Mouse (Mus musculus) embryonic facial prominence, embryonic 12.5 days (tissue): ENCODE results near the gene Gys1. TPM values are rescaled to one million over a fixed set of nuclear protein-coding genes. Genes with fewer than 3 reads are reported as not detected.
"Not testable (repeated sequence)": the region's sequence is repeated elsewhere in the genome, so short reads cannot be mapped to it uniquely, and the experiment has no call there.

Experiments
- ATAC-seq: fragments of 200-750 bp; cut with Nextera tagmentation; 2 replicates; pipeline ENCODE4 v1.8.0; 2017; ENCODE audit not compliant: insufficient number of reproducible peaks, insufficient read depth, low FRiP score, low TSS enrichment
- H3K27ac ChIP-seq: fragments of 300-500 bp; sonication (generic); 2 replicates; pipeline ENCODE4 v1.5.1; 2016; ENCODE audit warnings: mild to moderate bottlenecking
- H3K27me3 ChIP-seq: fragments of 300-500 bp; sonication (generic); 2 replicates; pipeline ENCODE4 v1.6.1; 2016; ENCODE audit warnings: mild to moderate bottlenecking, moderate library complexity
- H3K36me3 ChIP-seq: fragments of 300-500 bp; sonication (generic); 2 replicates; pipeline ENCODE4 v1.6.1; 2016; ENCODE audit warnings: mild to moderate bottlenecking
- H3K4me1 ChIP-seq: fragments of 300-500 bp; sonication (generic); 2 replicates; pipeline ENCODE4 v1.6.1; 2016
- H3K4me2 ChIP-seq: fragments of 300-500 bp; sonication (generic); replicated peaks from 2 replicates; pipeline ENCODE4 v1.6.1; 2016; ENCODE audit warnings: mild to moderate bottlenecking, moderate library complexity
- H3K4me3 ChIP-seq: fragments of 300-500 bp; sonication (generic); 2 replicates; pipeline ENCODE4 v1.5.1; 2016; ENCODE audit warnings: mild to moderate bottlenecking
- H3K9ac ChIP-seq: fragments of 300-500 bp; sonication (generic); 2 replicates; pipeline ENCODE4 v1.6.1; 2016; ENCODE audit warnings: mild to moderate bottlenecking, moderate library complexity
- H3K9me3 ChIP-seq: fragments of 300-500 bp; sonication (generic); 2 replicates; pipeline ENCODE4 v1.6.1; 2016; ENCODE audit warnings: mild to moderate bottlenecking, moderate library complexity
- WGBS: fragments of 180-500 bp; shearing (Covaris S2); methylation state at CpG from one replicate; pipeline ENCODE4 v1.1.7; 2016; 5-methylcytosine and 5-hydroxymethylcytosine counted together
- polyA plus RNA-seq: library from polyadenylated mRNA; unstranded; fragments of >200 nt; fragmentation: Nextera tagmentation; extraction: Ambion mirVana; gene quantifications from 2 replicates; pipeline ENCODE4 v1.2.1, GENCODE M21; 2016

Gene Gys1
- polyA plus RNA-seq: 43.2 and 45.4 TPM in 2 replicates

- WGBS: under 1% methylated on average over 45 of the region's 45 CpGs
- H3K36me3 ChIP-seq: peaks cover 27% of the 10 kb centered on the region
- H3K4me1 ChIP-seq: peaks cover 43% of the 10 kb centered on the region
- no peaks in the 10 kb centered on the region for H3K27me3 ChIP-seq
- peak; percentile 96 for ATAC-seq
- peak within 1 kb of the TSS; percentile 89 for H3K9ac ChIP-seq
- H3K27ac ChIP-seq: peak within 1 kb of the TSS; percentile 90
- H3K4me3 ChIP-seq: peak within 1 kb of the TSS; percentile 95
- no peaks in the 10 kb centered on the region for H3K9me3 ChIP-seq
- peak within 1 kb of the TSS; percentile 97 for H3K4me2 ChIP-seq
Observed at GRCm38 (mm10) chr7:45434203-45435015, at the start of gene Gys1. Gys1 (plus strand) TSS chr7:45434844.

GRCm38 (mm10) chr7:45386077-45386476 lies 48.6 kb upstream of the Gys1 start:
- peaks cover 93% of the 10 kb centered on the region for H3K36me3 ChIP-seq
- no peak overlapping the region for H3K4me2 ChIP-seq
- no peak for ATAC-seq

GRCm38 (mm10) chr7:45395129-45395541 lies 39.5 kb upstream of the Gys1 start:
- ATAC-seq: peak; percentile 72
- H3K4me2 ChIP-seq: peak overlapping the region; percentile 99
- WGBS: under 1% methylated on average over 20 of the region's 20 CpGs
- H3K4me3 ChIP-seq: peak overlapping the region; percentile 82
- H3K27me3 ChIP-seq: no peaks in the 10 kb centered on the region
- H3K36me3 ChIP-seq: peaks cover 22% of the 10 kb centered on the region
- peak overlapping the region; percentile 93 for H3K9ac ChIP-seq
- H3K27ac ChIP-seq: peak overlapping the region; percentile 99
- no peaks in the 10 kb centered on the region for H3K9me3 ChIP-seq
- peaks cover 17% of the 10 kb centered on the region for H3K4me1 ChIP-seq

More at GRCm38 (mm10) chr7:45386077-45386476, 48.6 kb upstream of the Gys1 start:
- Histone ChIP-seq H3K27ac (no peak overlapping the region), H3K9me3 (no peaks in the 10 kb centered on the region), H3K9ac (no peak overlapping the region), H3K4me3 (no peak overlapping the region), H3K27me3 (no peaks in the 10 kb centered on the region), H3K4me1 (no peaks in the 10 kb centered on the region)
- 75% methylated on average over 3 of the region's 3 CpGs for WGBS

- H3K9me3 ChIP-seq: no peaks in the 10 kb centered on the region
- H3K27me3 ChIP-seq: no peaks in the 10 kb centered on the region
- peaks cover 17% of the 10 kb centered on the region for H3K4me1 ChIP-seq
- H3K9ac ChIP-seq: peak within 1 kb of the TSS; percentile 93
- peak within 1 kb of the TSS; percentile 99 for H3K4me2 ChIP-seq
- peaks cover 16% of the 10 kb centered on the region for H3K36me3 ChIP-seq
- ATAC-seq: peak; percentile 95
- peak within 1 kb of the TSS; percentile 99 for H3K27ac ChIP-seq
- under 1% methylated on average over 60 of the region's 60 CpGs for WGBS
- peak within 1 kb of the TSS; percentile 82 for H3K4me3 ChIP-seq
Observed at GRCm38 (mm10) chr7:45395578-45396336, 38.9 kb upstream of the Gys1 start, which contains the start of gene Snrnp70. Snrnp70 (minus strand) TSS chr7:45395742.

- not testable (repeated sequence) for ATAC-seq, H3K9ac ChIP-seq, H3K9me3 ChIP-seq, H3K27me3 ChIP-seq
- H3K4me1 ChIP-seq: peaks cover 17% of the 10 kb centered on the region
- WGBS: 9% methylated on average over 3 of the region's 3 CpGs
- H3K4me2 ChIP-seq: peak overlapping the region; percentile 99
- peaks cover 12% of the 10 kb centered on the region for H3K36me3 ChIP-seq
- H3K4me3 ChIP-seq: peak overlapping the region; percentile 82
- H3K27ac ChIP-seq: peak overlapping the region; percentile 99; the same call in 1 of the 2 replicates
Observed at GRCm38 (mm10) chr7:45396337-45396775, 38.3 kb upstream of the Gys1 start.

- H3K9ac ChIP-seq: no peak overlapping the region
- peaks cover 8% of the 10 kb centered on the region for H3K36me3 ChIP-seq
- H3K4me2 ChIP-seq: no peak overlapping the region
- peaks cover 17% of the 10 kb centered on the region for H3K4me1 ChIP-seq
- no peak overlapping the region for H3K27ac ChIP-seq
- H3K9me3 ChIP-seq: no peaks in the 10 kb centered on the region
- no peak for ATAC-seq
- 80% methylated on average over 2 of the region's 2 CpGs for WGBS
- no peak overlapping the region for H3K4me3 ChIP-seq
- H3K27me3 ChIP-seq: no peaks in the 10 kb centered on the region
Observed at GRCm38 (mm10) chr7:45396787-45397186, 37.9 kb upstream of the Gys1 start.

GRCm38 (mm10) chr7:45401521-45402085 lies 33.0 kb upstream of the Gys1 start:
- Histone ChIP-seq H3K9me3 (no peaks in the 10 kb centered on the region), H3K27me3 (peaks cover 18% of the 10 kb centered on the region), H3K9ac (no peak overlapping the region), H3K36me3 (no peaks in the 10 kb centered on the region), H3K4me3 (no peak overlapping the region), H3K27ac (0 out of 2 replicates have a peak overlapping the region, but pooled peaks have one; percentile 41), H3K4me2 (no peak overlapping the region), H3K4me1 (0 out of 2 replicates have a peak, but pooled peaks cover 4% of the 10 kb centered on the region)
- ATAC-seq: no peak
- 71% methylated on average over 10 of the region's 10 CpGs for WGBS

GRCm38 (mm10) chr7:45403532-45404261 lies 30.9 kb upstream of the Gys1 start:
- WGBS: 44% methylated on average over 6 of the region's 6 CpGs
- ATAC-seq: no peak
- H3K27ac ChIP-seq: no peak overlapping the region
- H3K4me3 ChIP-seq: no peak overlapping the region
- peaks cover 39% of the 10 kb centered on the region for H3K27me3 ChIP-seq
- H3K36me3 ChIP-seq: no peaks in the 10 kb centered on the region
- no peak overlapping the region for H3K4me2 ChIP-seq
- no peak overlapping the region for H3K9ac ChIP-seq
- H3K9me3 ChIP-seq: no peaks in the 10 kb centered on the region
- 0 out of 2 replicates have a peak, but pooled peaks cover 4% of the 10 kb centered on the region for H3K4me1 ChIP-seq

- peak within 1 kb of the TSS; percentile 33 for H3K9ac ChIP-seq
- peak within 1 kb of the TSS; percentile 40 for H3K4me3 ChIP-seq
- peak within 1 kb of the TSS; percentile 63 for H3K4me2 ChIP-seq
- WGBS: 12% methylated on average over 28 of the region's 28 CpGs
- peaks cover 56% of the 10 kb centered on the region for H3K27me3 ChIP-seq
- ATAC-seq: no peak
- no peak within 1 kb of the TSS for H3K27ac ChIP-seq
- no peaks in the 10 kb centered on the region for H3K36me3 ChIP-seq
- H3K9me3 ChIP-seq: no peaks in the 10 kb centered on the region
- H3K4me1 ChIP-seq: 0 out of 2 replicates have a peak, but pooled peaks cover 4% of the 10 kb centered on the region
Observed at GRCm38 (mm10) chr7:45405091-45406075, 29.3 kb upstream of the Gys1 start, which contains the start of gene Kcna7. Kcna7 (plus strand) TSS chr7:45405653.
